Mouse (Mus musculus) heart, postnatal 0 days (tissue): Measurements from ENCODE around the gene Atxn7.

Experiments
- CTCF ChIP-seq: IDR thresholded peaks from 2 replicates; pipeline ENCODE4 v1.5.1; 2016; ENCODE audit warnings: antibody characterized with exemption, control low read depth, low read depth
- EP300 ChIP-seq: IDR thresholded peaks from 2 replicates; pipeline ENCODE4 v1.6.1; 2016; ENCODE audit warnings: antibody characterized with exemption, low read depth

GRCm38 (mm10) chr14:14019155-14019894 lies 58.1 kb downstream of the Atxn7 start:
- TF ChIP-seq CTCF, result no peak
- no peak for TF ChIP-seq EP300
